Mouse (Mus musculus) c-Kit-positive CD71-positive TER-119-negative erythroid progenitor cells, embryonic 14.5 days (primary cell): ENCODE measurements around the gene Olfr331.
"Not testable (repeated sequence)": the region's sequence is repeated elsewhere in the genome, so short reads cannot be mapped to it uniquely, and the experiment has no call there.

Source experiments
- DNase-seq: peaks from one replicate; pipeline ENCODE4 v3.0.0-alpha.2; 2013; ENCODE audit warnings: low read depth

Gene Olfr331

DNA sequence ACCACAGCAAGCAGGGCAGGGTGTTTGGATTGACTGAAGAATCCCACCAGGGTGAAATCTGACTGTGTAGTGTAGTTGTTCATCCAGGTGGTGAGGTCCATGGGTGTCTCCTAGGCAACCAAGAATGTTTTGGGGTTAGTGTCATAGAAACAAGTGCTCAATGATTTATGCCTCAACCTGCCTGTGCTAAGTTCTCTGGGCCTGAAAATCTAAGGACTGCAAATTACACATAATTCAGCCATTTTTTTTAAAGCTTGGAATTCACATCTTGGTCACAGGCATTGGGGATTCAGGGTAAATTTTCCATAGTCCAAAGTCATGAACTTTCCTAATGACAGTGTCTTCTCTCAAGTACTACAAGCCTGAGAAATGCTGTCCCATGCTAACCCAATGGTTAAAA is at the start of gene Olfr331:
Olfr331 (minus strand) TSS at position 101 of the 400 bp plus-strand sequence.
- DNase-seq = not testable (repeated sequence)

- no peak for DNase-seq
Observed at GRCm38 (mm10) chr11:58546322-58546721, 44.0 kb upstream of the Olfr331 start, which contains the start of gene Olfr329-ps. Gene Olfr329-ps, minus strand, starts transcription at chr11:58546422.

DNA sequence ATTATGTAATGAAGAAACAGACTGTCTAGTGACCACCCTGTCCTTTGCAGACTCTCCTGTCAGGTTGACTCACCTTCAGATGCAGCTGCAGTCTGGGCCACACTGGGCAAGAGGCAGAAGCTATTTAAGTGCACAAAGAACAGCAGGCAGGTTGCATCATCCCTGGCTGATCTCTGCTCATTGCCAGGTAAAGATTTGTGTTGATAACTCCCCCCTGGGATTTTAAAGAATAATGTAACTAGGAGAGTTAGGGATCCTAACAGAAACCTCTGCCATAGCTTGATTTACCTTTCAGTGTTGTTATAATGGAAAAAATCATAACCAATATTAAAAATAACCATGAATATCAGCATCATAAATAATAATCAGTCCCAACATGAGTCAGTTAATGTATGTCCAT is 32.4 kb upstream of the Olfr331 start, which contains the start of gene Olfr330:
Olfr330 (minus strand) TSS at position 101 of the 400 bp plus-strand sequence.
- DNase-seq = not testable (repeated sequence)

GRCm38 (mm10) chr11:58519756-58520155 is 17.4 kb upstream of the Olfr331 start:
- DNase-seq = not testable (repeated sequence)

DNA sequence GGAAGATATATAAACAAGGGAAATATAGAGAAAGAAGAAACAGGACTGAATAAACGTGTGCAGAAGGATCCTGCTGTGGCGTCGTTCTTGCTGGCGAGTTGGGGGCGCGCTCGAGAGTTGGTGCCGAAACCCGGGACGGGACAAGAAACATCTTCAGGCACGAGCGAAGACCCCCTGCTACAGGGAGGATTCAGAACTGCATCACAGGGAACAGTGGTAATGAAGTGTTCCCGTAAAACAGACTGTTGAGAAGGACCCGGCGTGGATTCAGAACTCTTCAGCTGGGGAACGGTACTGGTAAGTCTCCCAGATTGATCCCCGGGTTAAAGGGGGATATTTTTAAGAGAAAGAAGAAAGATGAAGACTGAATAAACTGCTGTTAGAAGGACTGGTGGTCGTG is 16.5 kb upstream of the Olfr331 start:
- DNase-seq = not testable (repeated sequence)

GRCm38 (mm10) chr11:58509058-58509457 is 6.7 kb upstream of the Olfr331 start:
- DNase-seq = not testable (repeated sequence)

GRCm38 (mm10) chr11:58499290-58499689 is 3.1 kb downstream of the Olfr331 start:
- no peak for DNase-seq

- DNase-seq = no peak
Observed at GRCm38 (mm10) chr11:58498761-58499160, 3.6 kb downstream of the Olfr331 start.

GRCm38 (mm10) chr11:58492455-58492854 is 9.9 kb downstream of the Olfr331 start, which contains the start of gene Olfr332:
Gene Olfr332, minus strand, starts transcription at chr11:58492555.
- DNase-seq = no peak

DNA sequence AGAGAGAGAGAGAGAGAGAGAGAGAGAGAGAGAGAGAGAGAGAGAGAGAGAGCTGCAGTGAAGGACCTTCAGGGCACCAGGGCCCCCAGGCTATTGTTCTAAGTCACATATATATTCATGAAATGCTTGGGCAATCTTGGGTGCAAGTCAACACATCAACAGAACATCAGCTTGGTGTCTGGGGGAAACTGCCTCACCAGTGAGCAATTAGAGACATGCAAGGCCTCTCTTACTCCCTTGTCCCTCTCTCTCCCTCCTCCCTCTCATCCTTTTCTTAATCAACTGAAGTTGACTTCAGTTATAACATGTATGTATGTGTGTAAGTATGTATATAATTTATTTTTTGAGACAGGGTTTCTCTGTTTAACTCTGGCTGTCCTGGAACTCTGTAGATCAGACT is 40.2 kb downstream of the Olfr331 start, which contains the start of gene Olfr30:
Olfr30 (minus strand) TSS at position 101 of the 400 bp plus-strand sequence.
- no peak for DNase-seq

GRCm38 (mm10) chr11:58453592-58453991 is 48.8 kb downstream of the Olfr331 start:
- no peak for DNase-seq

DNA sequence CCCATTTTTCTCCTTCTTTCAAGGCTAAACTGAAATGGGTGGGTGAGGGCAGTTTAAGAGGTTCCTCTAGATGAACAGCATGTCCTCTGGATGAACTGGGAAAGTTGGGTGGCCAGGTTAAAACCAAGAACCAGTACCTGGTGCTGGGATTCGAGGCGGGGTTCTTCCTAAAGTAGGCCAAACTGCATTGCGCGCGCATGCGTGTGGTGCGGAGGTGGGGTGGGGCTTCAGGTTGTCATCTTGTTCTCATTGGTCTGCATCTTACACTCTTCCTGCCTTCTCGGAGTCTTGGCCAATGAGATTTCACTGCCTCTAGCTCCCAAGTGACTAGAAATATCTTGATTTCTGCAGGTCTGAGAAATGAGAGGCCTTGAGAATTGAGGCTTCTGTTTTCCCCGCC is 49.6 kb downstream of the Olfr331 start, which contains the start of gene Lypd9:
Lypd9 (minus strand) TSS at position 165 of the 400 bp plus-strand sequence.
- DNase-seq = no peak
